17 mouse cellular contexts compared by ENCODE assay signal in genomic region chr1:137827379-137827778, GRCm38 (mm10).
"Had no signal": no experiment of that assay in that cellular context is flagged by ENCODE, and none has a peak within 500 bp of the region (broad histone marks: within the 10 kb centered on the region; RNA-seq: fewer than 3 reads in every experiment).

No protein-coding gene starts in this region.

- H3K36me3 ChIP-seq: intestine, embryonic 15.5 days; liver, embryonic 13.5 days; midbrain, embryonic 13.5 days; neural tube, embryonic 15.5 days; stomach, embryonic 15.5 days had no signal

- H3K4me1 ChIP-seq: intestine, embryonic 15.5 days; liver, embryonic 13.5 days; midbrain, embryonic 13.5 days; neural tube, embryonic 15.5 days; stomach, embryonic 15.5 days had no signal

- DNase-seq: kidney, adult 18-20 months; kidney, postnatal 10 days; kidney, postnatal 4 days; left cerebral cortex, postnatal 4 days; liver; liver, embryonic 13.5 days; liver, postnatal 0 days; lung, postnatal 36 days; right cerebral cortex, postnatal 4 days; spleen, adult 18-20 months; thymus, postnatal 4 days had no signal

- H3K9me3 ChIP-seq: intestine, embryonic 15.5 days; liver, embryonic 13.5 days; midbrain, embryonic 13.5 days; neural tube, embryonic 15.5 days; stomach, embryonic 15.5 days had no signal

- H3K4me2 ChIP-seq: intestine, embryonic 15.5 days; liver, embryonic 13.5 days; midbrain, embryonic 13.5 days; neural tube, embryonic 15.5 days; stomach, embryonic 15.5 days had no signal

- H3K9ac ChIP-seq: intestine, embryonic 15.5 days; liver, embryonic 13.5 days; liver, postnatal 0 days; midbrain, embryonic 13.5 days; neural tube, embryonic 15.5 days; stomach, embryonic 15.5 days had no signal

- H3K4me3 ChIP-seq: intestine, embryonic 15.5 days; layer of hippocampus, adult 2 months; liver, embryonic 13.5 days; midbrain, embryonic 13.5 days; myocyte; neural tube, embryonic 15.5 days; stomach, embryonic 15.5 days had no signal

- ATAC-seq: intestine, embryonic 15.5 days; liver, postnatal 0 days; midbrain, embryonic 13.5 days had no signal

- H3K27ac ChIP-seq: intestine, embryonic 15.5 days; layer of hippocampus, adult 2 months; liver, embryonic 13.5 days; midbrain, embryonic 13.5 days; neural tube, embryonic 15.5 days; stomach, embryonic 15.5 days had no signal

- H3K27me3 ChIP-seq: intestine, embryonic 15.5 days; liver, embryonic 13.5 days; midbrain, embryonic 13.5 days; neural tube, embryonic 15.5 days; stomach, embryonic 15.5 days had no signal
